Mouse (Mus musculus): Measurements from ENCODE around the gene Nr2f2. TPM values are rescaled to one million over a fixed set of nuclear protein-coding genes. Genes with fewer than 3 reads are reported as not detected.

Gene Nr2f2
- polyA plus RNA-seq, 1 experiment from 2014 or later, result 105 TPM

- peak overlapping the region; percentile 98 for H3K27ac ChIP-seq (replicated peaks)
- no peak for ATAC-seq (ENCODE audit: low FRiP score, low read depth)
- peak overlapping the region; percentile 63 for H3K4me3 ChIP-seq
- H3K36me3 ChIP-seq, result no peaks in the 10 kb centered on the region
- peak overlapping the region; percentile 83 for H3K4me2 ChIP-seq (replicated peaks)
- 1% methylated on average over 30 of the region's 30 CpGs for WGBS
- H3K9me3 ChIP-seq, result no peaks in the 10 kb centered on the region
- peak overlapping the region; percentile 92 for H3K9ac ChIP-seq (replicated peaks)
- peaks cover 47% of the 10 kb centered on the region for H3K4me1 ChIP-seq
- H3K27me3 ChIP-seq, result peaks cover 65% of the 10 kb centered on the region
Observed at GRCm38 (mm10) chr7:70348064-70348976, 18.2 kb downstream of the Nr2f2 start.

GRCm38 (mm10) chr7:70347618-70347958, 18.9 kb downstream of the Nr2f2 start:
- Histone ChIP-seq H3K9ac (replicated peaks) (peak overlapping the region; percentile 92), H3K9me3 (no peaks in the 10 kb centered on the region), H3K36me3 (no peaks in the 10 kb centered on the region), H3K27ac (replicated peaks) (peak overlapping the region; percentile 98), H3K4me1 (peaks cover 54% of the 10 kb centered on the region), H3K4me3 (peak overlapping the region; percentile 63), H3K27me3 (peaks cover 70% of the 10 kb centered on the region), H3K4me2 (replicated peaks) (peak overlapping the region; percentile 83)
- WGBS, result 9% methylated on average over 13 of the region's 14 CpGs
- no peak for ATAC-seq (ENCODE audit: low FRiP score, low read depth)

- Histone ChIP-seq H3K27ac (replicated peaks) (peak overlapping the region; percentile 98), H3K9ac (replicated peaks) (peak overlapping the region; percentile 92), H3K9me3 (no peaks in the 10 kb centered on the region), H3K36me3 (no peaks in the 10 kb centered on the region), H3K27me3 (peaks cover 72% of the 10 kb centered on the region), H3K4me2 (replicated peaks) (peak overlapping the region; percentile 83), H3K4me3 (peak overlapping the region; percentile 63), H3K4me1 (peaks cover 54% of the 10 kb centered on the region)
- ATAC-seq (ENCODE audit: low FRiP score, low read depth), result no peak
- WGBS, result 4% methylated on average over 20 of the region's 20 CpGs
Observed at GRCm38 (mm10) chr7:70346951-70347617, 19.5 kb downstream of the Nr2f2 start.

- peak overlapping the region; percentile 92 for H3K9ac ChIP-seq (replicated peaks)
- peaks cover 79% of the 10 kb centered on the region for H3K27me3 ChIP-seq
- peak overlapping the region; percentile 98 for H3K27ac ChIP-seq (replicated peaks)
- ATAC-seq (ENCODE audit: low FRiP score, low read depth), result peak; percentile 75
- peaks cover 50% of the 10 kb centered on the region for H3K4me1 ChIP-seq
- H3K9me3 ChIP-seq, result no peaks in the 10 kb centered on the region
- H3K4me2 ChIP-seq (replicated peaks), result peak overlapping the region; percentile 83
- peak overlapping the region; percentile 63 for H3K4me3 ChIP-seq
- H3K36me3 ChIP-seq, result no peaks in the 10 kb centered on the region
- under 1% methylated on average over 35 of the region's 35 CpGs for WGBS
Observed at GRCm38 (mm10) chr7:70346010-70346536, 20.5 kb downstream of the Nr2f2 start.

- Histone ChIP-seq H3K4me2 (replicated peaks) (peak overlapping the region; percentile 83), H3K27ac (replicated peaks) (peak overlapping the region; percentile 75), H3K4me1 (peaks cover 46% of the 10 kb centered on the region), H3K27me3 (peaks cover 85% of the 10 kb centered on the region), H3K4me3 (peak overlapping the region; percentile 12), H3K9me3 (no peaks in the 10 kb centered on the region), H3K36me3 (no peaks in the 10 kb centered on the region), H3K9ac (replicated peaks) (peak overlapping the region; percentile 39; the same call in 1 of the 2 replicates)
- WGBS, result 7% methylated on average over 5 of the region's 5 CpGs
- no peak for ATAC-seq (ENCODE audit: low FRiP score, low read depth)
Observed at GRCm38 (mm10) chr7:70343426-70343825, 23.1 kb downstream of the Nr2f2 start.

- 17% methylated on average over 8 of the region's 8 CpGs for WGBS
Observed at GRCm38 (mm10) chr7:70342771-70343170, 23.8 kb downstream of the Nr2f2 start.

GRCm38 (mm10) chr7:70342076-70342475, 24.5 kb downstream of the Nr2f2 start:
- Histone ChIP-seq H3K4me2 (replicated peaks) (no peak overlapping the region), H3K9ac (replicated peaks) (no peak overlapping the region), H3K4me3 (no peak overlapping the region)

More at GRCm38 (mm10) chr7:70342771-70343170, 23.8 kb downstream of the Nr2f2 start:
- Histone ChIP-seq H3K4me3 (peak overlapping the region; percentile 12), H3K36me3 (no peaks in the 10 kb centered on the region), H3K4me2 (replicated peaks) (peak overlapping the region; percentile 83), H3K27me3 (peaks cover 85% of the 10 kb centered on the region), H3K4me1 (peaks cover 44% of the 10 kb centered on the region), H3K27ac (replicated peaks) (peak overlapping the region; percentile 75), H3K9me3 (no peaks in the 10 kb centered on the region), H3K9ac (replicated peaks) (0 out of 2 replicates have a peak overlapping the region, but pooled peaks have one; percentile 39)
- no peak for ATAC-seq (ENCODE audit: low FRiP score, low read depth)

GRCm38 (mm10) chr7:70339998-70340630, 26.4 kb downstream of the Nr2f2 start:
- 22% methylated on average over 12 of the region's 12 CpGs for WGBS
- H3K9me3 ChIP-seq, result no peaks in the 10 kb centered on the region
- H3K4me3 ChIP-seq, result no peak overlapping the region
- H3K4me2 ChIP-seq (replicated peaks), result 0 out of 2 replicates have a peak overlapping the region, but pooled peaks have one; percentile 17
- H3K9ac ChIP-seq (replicated peaks), result no peak overlapping the region
- H3K4me1 ChIP-seq, result peaks cover 32% of the 10 kb centered on the region
- H3K36me3 ChIP-seq, result no peaks in the 10 kb centered on the region
- H3K27ac ChIP-seq (replicated peaks), result peak overlapping the region; percentile 52
- ATAC-seq (ENCODE audit: low FRiP score, low read depth), result no peak
- peaks cover 91% of the 10 kb centered on the region for H3K27me3 ChIP-seq

More at GRCm38 (mm10) chr7:70342076-70342475, 24.5 kb downstream of the Nr2f2 start:
- WGBS, result 12% methylated on average over 2 of the region's 2 CpGs
- peaks cover 85% of the 10 kb centered on the region for H3K27me3 ChIP-seq
- ATAC-seq (ENCODE audit: low FRiP score, low read depth), result no peak
- no peaks in the 10 kb centered on the region for H3K9me3 ChIP-seq
- H3K4me1 ChIP-seq, result peaks cover 41% of the 10 kb centered on the region
- H3K36me3 ChIP-seq, result no peaks in the 10 kb centered on the region
- H3K27ac ChIP-seq (replicated peaks), result peak overlapping the region; percentile 67

GRCm38 (mm10) chr7:70338265-70338640, 28.3 kb downstream of the Nr2f2 start:
- Histone ChIP-seq H3K4me2 (replicated peaks) (peak overlapping the region; percentile 60), H3K4me3 (peak overlapping the region; percentile 41), H3K36me3 (no peaks in the 10 kb centered on the region), H3K9ac (replicated peaks) (peak overlapping the region; percentile 54; the same call in 1 of the 2 replicates), H3K27me3 (peaks cover 92% of the 10 kb centered on the region), H3K4me1 (peaks cover 33% of the 10 kb centered on the region), H3K27ac (replicated peaks) (peak overlapping the region; percentile 89), H3K9me3 (no peaks in the 10 kb centered on the region)
- ATAC-seq (ENCODE audit: low FRiP score, low read depth), result no peak
- 7% methylated on average over 7 of the region's 7 CpGs for whole genome bisulfite sequencing

GRCm38 (mm10) chr7:70337581-70338264, 28.8 kb downstream of the Nr2f2 start:
- Histone ChIP-seq H3K9me3 (no peaks in the 10 kb centered on the region), H3K27ac (replicated peaks) (peak overlapping the region; percentile 89), H3K4me1 (peaks cover 33% of the 10 kb centered on the region), H3K4me2 (replicated peaks) (peak overlapping the region; percentile 60), H3K27me3 (peaks cover 92% of the 10 kb centered on the region), H3K9ac (replicated peaks) (peak overlapping the region; percentile 54), H3K36me3 (no peaks in the 10 kb centered on the region), H3K4me3 (peak overlapping the region; percentile 41)
- 1% methylated on average over 37 of the region's 37 CpGs for WGBS
- ATAC-seq (ENCODE audit: low FRiP score, low read depth), result peak; percentile 64
